Mouse (Mus musculus) embryonic facial prominence, embryonic 15.5 days (tissue): ENCODE measurements at regions not wholly inside any gene's neighbourhood (a gene's known extent, or its start where the extent isn't known, plus 50 kb on each side); places are given as distances from the start of the nearest gene placed in this dataset.

Experiments used
- ATAC-seq: fragments of 200-750 bp; cut with Nextera tagmentation; 2 replicates; pipeline ENCODE4 v1.8.0; 2017; ENCODE audit warnings: low read depth, moderate TSS enrichment; ENCODE audit not compliant: insufficient number of reproducible peaks, low FRiP score, low TSS enrichment
- H3K27ac ChIP-seq: fragments of 300-500 bp; sonication (generic); replicated peaks from 2 replicates; pipeline ENCODE4 v1.5.1; 2015; ENCODE audit warnings: mild to moderate bottlenecking, inconsistent platforms
- H3K27me3 ChIP-seq: fragments of 300-500 bp; sonication (generic); 2 replicates; pipeline ENCODE4 v1.6.1; 2015; ENCODE audit warnings: inconsistent platforms
- H3K36me3 ChIP-seq: fragments of 300-500 bp; sonication (generic); 2 replicates; pipeline ENCODE4 v1.6.1; 2015; ENCODE audit warnings: mild to moderate bottlenecking, inconsistent platforms
- H3K4me1 ChIP-seq: fragments of 300-500 bp; sonication (generic); 2 replicates; pipeline ENCODE4 v1.6.1; 2015; ENCODE audit warnings: inconsistent platforms
- H3K4me2 ChIP-seq: fragments of 300-500 bp; sonication (generic); replicated peaks from 2 replicates; pipeline ENCODE4 v1.6.1; 2015; ENCODE audit warnings: mild to moderate bottlenecking, inconsistent platforms
- H3K4me3 ChIP-seq: fragments of 300-500 bp; sonication (generic); replicated peaks from 2 replicates; pipeline ENCODE4 v1.5.1; 2015; ENCODE audit warnings: mild to moderate bottlenecking, inconsistent platforms
- H3K9ac ChIP-seq: fragments of 300-500 bp; sonication (generic); 2 replicates; pipeline ENCODE4 v1.6.1; 2015; ENCODE audit warnings: inconsistent platforms
- H3K9me3 ChIP-seq: fragments of 300-500 bp; sonication (generic); replicated peaks from 2 replicates; pipeline ENCODE4 v1.6.1; 2016; ENCODE audit warnings: inconsistent platforms
- WGBS: fragments of 180-500 bp; shearing (Covaris S2); methylation state at CpG from one replicate; pipeline ENCODE4 v1.1.7; 2015; 5-methylcytosine and 5-hydroxymethylcytosine counted together

DNA sequence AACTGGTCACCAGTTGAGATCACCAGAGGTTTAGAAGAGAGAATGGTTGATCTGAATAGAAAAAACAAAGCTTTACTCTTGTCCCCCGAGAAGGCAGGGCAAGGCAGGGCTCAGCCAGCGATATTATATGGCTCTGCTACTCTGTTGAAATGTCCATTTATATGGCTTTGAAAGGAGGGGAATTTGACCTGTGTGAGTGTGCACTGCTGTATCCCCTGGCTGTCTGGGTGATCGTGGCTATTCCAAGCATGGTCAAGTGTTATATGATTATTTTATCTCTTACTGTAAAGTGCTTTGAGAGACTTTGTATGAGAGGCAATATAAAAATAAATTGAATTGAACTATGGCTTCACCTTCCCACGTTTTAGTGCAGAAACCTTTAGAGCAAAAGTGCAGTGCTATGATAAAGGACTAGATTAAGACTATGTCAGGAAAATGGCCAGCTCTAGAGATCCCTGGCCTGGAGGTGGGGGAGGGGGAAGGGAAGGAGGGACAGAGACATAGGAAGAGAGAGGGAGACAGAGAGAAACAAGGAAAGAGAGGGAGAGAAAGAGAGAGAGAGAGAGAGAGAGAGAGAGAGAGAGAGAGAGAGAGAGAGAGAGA lies 402.5 kb upstream of the Zeb2 start:
- Histone ChIP-seq H3K36me3 (no peaks in the 10 kb centered on the region), H3K27me3 (no peaks in the 10 kb centered on the region), H3K4me1 (no peaks in the 10 kb centered on the region), H3K9ac (no peak overlapping the region), H3K9me3 (no peaks in the 10 kb centered on the region), H3K4me3 (no peak overlapping the region), H3K4me2 (no peak overlapping the region), H3K27ac (no peak overlapping the region)
- 60% methylated on average over 4 of the region's 4 CpGs for WGBS
- no peak for ATAC-seq

DNA sequence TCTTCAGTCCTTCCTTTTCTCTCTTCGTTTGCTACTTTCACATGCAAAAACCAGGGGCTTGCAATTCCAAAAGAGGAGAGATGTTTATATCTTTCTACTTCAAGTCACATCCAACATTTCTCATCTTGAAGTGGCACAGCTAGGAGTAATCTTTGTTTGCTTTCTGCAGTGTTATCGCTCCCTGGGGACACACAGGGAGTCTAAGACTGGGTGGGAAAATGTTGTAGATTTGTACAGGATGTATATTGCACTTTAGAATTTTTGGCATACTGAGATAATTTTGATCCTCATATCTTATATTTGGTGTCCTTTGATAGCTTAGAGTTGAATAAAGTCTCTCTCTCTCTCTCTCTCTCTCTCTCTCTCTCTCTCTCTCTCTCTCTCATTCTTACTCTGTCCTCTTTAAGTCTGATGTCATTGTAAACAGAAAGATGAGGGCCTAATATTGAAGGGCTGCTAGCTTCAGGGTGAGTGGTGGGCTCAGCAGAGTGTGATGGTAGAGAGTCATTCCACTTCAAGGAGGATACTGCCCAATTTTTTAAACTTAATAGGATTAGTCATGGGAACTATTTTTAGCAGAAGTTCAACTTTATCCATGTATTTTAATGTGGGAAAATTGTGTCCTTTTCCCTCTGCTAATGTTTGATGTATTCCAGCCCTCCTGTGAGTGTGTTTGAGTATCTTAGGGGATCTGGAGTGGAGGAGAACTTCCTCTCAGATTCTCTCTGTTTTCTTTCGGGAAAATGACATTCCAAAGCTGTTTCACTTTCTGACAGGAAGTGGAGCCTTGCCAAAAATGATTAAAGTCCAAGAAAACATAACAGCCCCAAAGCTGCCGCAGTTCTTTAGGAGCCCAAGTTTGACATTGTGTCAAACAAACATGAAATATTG lies 397.3 kb upstream of the Zeb2 start:
- no peak overlapping the region for H3K4me3 ChIP-seq
- H3K9me3 ChIP-seq = no peaks in the 10 kb centered on the region
- 42% methylated on average over 4 of the region's 4 CpGs for WGBS
- no peaks in the 10 kb centered on the region for H3K36me3 ChIP-seq
- no peaks in the 10 kb centered on the region for H3K27me3 ChIP-seq
- no peak overlapping the region for H3K9ac ChIP-seq
- no peaks in the 10 kb centered on the region for H3K4me1 ChIP-seq
- no peak for ATAC-seq
- no peak overlapping the region for H3K4me2 ChIP-seq
- no peak overlapping the region for H3K27ac ChIP-seq

DNA sequence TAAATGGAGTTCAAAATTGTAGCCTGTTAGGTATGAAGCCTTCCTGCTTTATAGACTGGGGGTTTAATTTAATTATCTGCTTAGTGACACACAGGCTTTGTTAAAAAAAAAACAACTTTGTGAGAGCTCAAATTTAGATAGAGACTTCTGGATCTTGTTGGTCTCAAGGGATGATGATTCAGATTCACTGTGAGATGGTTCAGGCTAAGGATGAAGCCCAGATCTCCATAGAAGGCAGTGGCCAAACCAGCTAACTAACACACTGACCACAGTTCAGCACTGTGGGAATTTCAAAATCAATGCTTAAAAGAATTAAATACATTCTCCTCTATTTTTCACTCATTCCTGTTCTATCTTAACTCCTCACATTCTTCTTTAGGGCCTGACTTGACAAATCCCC lies 395.7 kb upstream of the Zeb2 start:
- Histone ChIP-seq H3K27me3 (no peaks in the 10 kb centered on the region), H3K4me1 (no peaks in the 10 kb centered on the region), H3K36me3 (no peaks in the 10 kb centered on the region), H3K9ac (no peak overlapping the region), H3K9me3 (no peaks in the 10 kb centered on the region), H3K27ac (no peak overlapping the region), H3K4me2 (no peak overlapping the region), H3K4me3 (no peak overlapping the region)
- ATAC-seq = no peak

DNA sequence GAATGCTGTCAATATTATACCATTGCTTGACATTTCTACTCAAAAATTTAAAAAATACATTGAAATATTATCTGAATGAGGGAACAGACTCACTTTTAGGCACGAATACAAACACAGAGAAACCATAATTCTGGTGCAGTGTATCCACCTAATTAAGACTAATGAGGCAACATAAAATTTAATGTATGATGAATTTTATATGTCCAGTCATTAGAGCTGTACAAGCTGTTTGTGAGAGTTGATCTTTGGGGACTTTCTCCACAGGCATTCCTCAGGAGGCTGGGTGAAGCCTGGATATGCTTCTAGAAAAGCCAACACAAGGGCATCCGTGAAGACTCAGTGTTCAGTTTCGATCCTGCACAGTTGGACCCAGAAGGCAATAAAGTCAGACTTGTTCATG lies 394.6 kb upstream of the Zeb2 start:
- Histone ChIP-seq H3K9me3 (no peaks in the 10 kb centered on the region), H3K27ac (no peak overlapping the region), H3K27me3 (no peaks in the 10 kb centered on the region), H3K4me3 (no peak overlapping the region), H3K36me3 (no peaks in the 10 kb centered on the region), H3K9ac (no peak overlapping the region), H3K4me1 (no peaks in the 10 kb centered on the region), H3K4me2 (no peak overlapping the region)
- no peak for ATAC-seq
- WGBS = 84% methylated on average over 3 of the region's 3 CpGs

DNA sequence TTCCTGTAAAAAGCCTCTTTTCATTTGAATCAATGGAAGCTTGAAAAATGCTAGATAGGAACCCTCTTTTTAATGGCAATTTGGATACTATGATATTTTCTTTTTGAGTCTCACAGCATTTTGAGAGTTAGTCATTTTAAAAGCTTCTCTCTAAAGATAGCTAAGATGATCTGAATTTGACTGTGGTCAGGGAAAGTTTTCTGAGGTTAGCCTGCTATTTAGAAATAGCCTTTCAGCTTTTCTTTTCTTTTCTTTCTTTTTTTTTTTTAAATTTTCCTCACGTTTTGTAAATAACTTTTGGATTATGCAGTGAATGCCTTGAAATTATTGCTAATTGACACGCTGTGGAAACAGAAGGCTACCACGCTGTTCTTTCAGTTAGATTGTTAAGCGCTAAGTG lies 387.3 kb upstream of the Zeb2 start:
- Histone ChIP-seq H3K27me3 (no peaks in the 10 kb centered on the region), H3K4me1 (no peaks in the 10 kb centered on the region), H3K9me3 (no peaks in the 10 kb centered on the region), H3K27ac (no peak overlapping the region), H3K4me2 (no peak overlapping the region), H3K9ac (no peak overlapping the region), H3K4me3 (no peak overlapping the region), H3K36me3 (no peaks in the 10 kb centered on the region)
- 78% methylated on average over 4 of the region's 4 CpGs for WGBS
- no peak for ATAC-seq

DNA sequence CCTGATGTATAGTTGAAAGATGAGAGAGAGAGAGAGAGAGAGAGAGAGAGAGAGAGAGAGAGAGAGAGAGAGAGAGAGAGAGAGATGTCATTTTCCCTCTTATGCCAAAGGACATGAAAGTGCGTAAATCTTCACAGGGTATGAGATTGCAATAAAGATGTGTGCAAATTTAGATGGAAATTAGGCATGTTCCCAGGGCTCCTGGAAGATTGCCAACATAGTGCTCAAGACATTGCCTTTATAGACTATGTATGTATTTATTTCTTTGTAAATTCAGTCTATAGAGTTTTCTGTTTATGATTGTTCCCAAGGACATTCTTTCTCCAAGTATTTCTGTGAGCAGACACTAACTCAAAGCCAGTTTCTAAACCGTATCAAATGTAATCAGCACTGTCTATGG lies 376.5 kb upstream of the Zeb2 start:
- Histone ChIP-seq H3K4me1 (no peaks in the 10 kb centered on the region), H3K4me2 (no peak overlapping the region), H3K4me3 (no peak overlapping the region), H3K27me3 (no peaks in the 10 kb centered on the region), H3K36me3 (no peaks in the 10 kb centered on the region), H3K9me3 (no peaks in the 10 kb centered on the region), H3K27ac (no peak overlapping the region), H3K9ac (no peak overlapping the region)
- ATAC-seq = no peak
- WGBS = 57% methylated on average over 2 of the region's 2 CpGs

DNA sequence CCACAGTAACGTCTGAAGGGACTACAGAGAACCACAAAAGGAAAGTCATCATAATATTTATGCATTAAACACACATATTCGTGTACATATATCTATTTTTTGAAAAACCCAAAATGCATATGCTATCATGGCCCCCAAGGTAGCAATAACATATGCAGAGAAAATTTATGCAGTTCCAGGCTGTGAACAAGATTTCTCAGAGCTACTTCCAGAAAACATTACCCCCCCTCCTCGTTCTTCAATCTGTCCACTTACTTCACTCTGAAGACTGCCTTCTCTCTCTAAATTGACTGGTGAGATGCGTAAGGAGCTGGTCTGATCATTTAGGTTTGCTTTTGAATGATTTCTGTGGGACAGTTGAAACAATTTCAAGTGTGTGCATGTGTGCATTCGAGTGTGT lies 369.3 kb upstream of the Zeb2 start:
- no peaks in the 10 kb centered on the region for H3K9me3 ChIP-seq
- no peak overlapping the region for H3K27ac ChIP-seq
- no peak overlapping the region for H3K9ac ChIP-seq
- WGBS = 70% methylated on average over 5 of the region's 5 CpGs
- no peaks in the 10 kb centered on the region for H3K27me3 ChIP-seq
- no peaks in the 10 kb centered on the region for H3K36me3 ChIP-seq
- no peaks in the 10 kb centered on the region for H3K4me1 ChIP-seq
- no peak for ATAC-seq
- no peak overlapping the region for H3K4me3 ChIP-seq
- no peak overlapping the region for H3K4me2 ChIP-seq

DNA sequence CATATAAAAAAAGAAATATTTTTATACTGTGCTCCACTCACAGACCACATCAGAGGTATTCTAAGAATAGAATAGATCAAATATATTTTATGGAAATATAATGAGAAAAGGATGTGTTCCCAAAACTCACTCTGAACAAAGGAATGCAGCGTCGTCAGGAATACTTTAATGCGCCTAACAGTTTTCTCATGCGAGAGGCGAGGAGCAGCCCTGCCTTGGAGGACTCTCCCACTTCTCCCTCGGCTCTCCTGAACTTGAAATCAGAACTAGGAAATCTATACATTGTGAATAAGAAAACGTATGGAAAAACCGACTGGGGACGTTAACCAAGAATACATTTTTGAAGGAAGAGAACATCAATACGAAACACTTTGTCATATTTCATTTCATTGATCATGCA lies 368.3 kb upstream of the Zeb2 start:
- no peak overlapping the region for H3K4me2 ChIP-seq
- no peak overlapping the region for H3K4me3 ChIP-seq
- H3K27me3 ChIP-seq = no peaks in the 10 kb centered on the region
- H3K9ac ChIP-seq = no peak overlapping the region
- H3K27ac ChIP-seq = peak overlapping the region; percentile 76
- H3K9me3 ChIP-seq = no peaks in the 10 kb centered on the region
- 40% methylated on average over 10 of the region's 10 CpGs for WGBS
- no peaks in the 10 kb centered on the region for H3K4me1 ChIP-seq
- no peaks in the 10 kb centered on the region for H3K36me3 ChIP-seq
- peak; percentile 34; the same call in 1 of the 2 replicates for ATAC-seq

DNA sequence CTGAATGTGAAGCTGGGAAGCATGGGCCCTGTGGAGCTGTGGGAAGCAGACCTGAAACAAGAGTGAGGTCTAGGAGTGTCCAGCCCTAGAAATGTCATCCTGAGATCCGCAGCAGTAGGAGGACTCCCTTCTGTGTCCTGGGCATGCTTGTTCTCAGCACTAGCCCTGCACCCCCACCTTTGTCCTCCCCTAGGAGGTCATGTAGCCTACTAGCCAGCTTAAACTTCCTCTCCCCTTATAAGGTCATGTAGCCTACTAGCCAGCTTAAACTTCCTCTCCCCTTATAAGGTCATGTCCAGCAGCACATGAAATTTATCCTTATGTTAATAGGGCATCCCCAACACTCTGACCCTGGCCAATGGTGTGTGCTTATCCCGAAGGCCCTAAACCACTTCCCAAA lies 363.5 kb upstream of the Zeb2 start:
- ATAC-seq = no peak
- Histone ChIP-seq H3K27ac (no peak overlapping the region), H3K36me3 (no peaks in the 10 kb centered on the region), H3K4me1 (no peaks in the 10 kb centered on the region), H3K4me2 (no peak overlapping the region), H3K4me3 (no peak overlapping the region), H3K27me3 (no peaks in the 10 kb centered on the region), H3K9me3 (no peaks in the 10 kb centered on the region), H3K9ac (no peak overlapping the region)
- WGBS = 78% methylated on average over 2 of the region's 2 CpGs

DNA sequence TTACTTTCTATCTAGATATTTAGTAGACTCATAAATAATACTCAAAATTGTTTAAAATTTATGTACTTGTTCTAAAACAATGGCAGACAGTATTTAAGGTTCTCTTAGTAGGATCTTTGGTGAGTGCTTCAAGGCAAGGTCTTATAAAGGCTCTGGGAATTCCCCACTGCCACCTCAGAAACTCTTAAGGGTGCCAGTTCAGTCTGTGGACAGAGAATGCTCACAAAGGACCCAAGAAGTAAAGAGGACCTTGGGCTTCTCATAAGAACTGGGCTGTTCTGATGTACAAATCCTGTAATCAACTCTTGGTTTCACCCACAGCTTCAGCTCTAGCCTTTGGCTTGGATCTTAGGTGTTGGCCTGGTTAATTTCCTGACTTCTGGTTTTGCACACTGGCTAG lies 358.8 kb upstream of the Zeb2 start:
- no peak overlapping the region for H3K27ac ChIP-seq
- H3K9me3 ChIP-seq = no peaks in the 10 kb centered on the region
- H3K36me3 ChIP-seq = no peaks in the 10 kb centered on the region
- H3K4me1 ChIP-seq = no peaks in the 10 kb centered on the region
- H3K9ac ChIP-seq = no peak overlapping the region
- H3K4me2 ChIP-seq = no peak overlapping the region
- no peaks in the 10 kb centered on the region for H3K27me3 ChIP-seq
- no peak for ATAC-seq
- no peak overlapping the region for H3K4me3 ChIP-seq

DNA sequence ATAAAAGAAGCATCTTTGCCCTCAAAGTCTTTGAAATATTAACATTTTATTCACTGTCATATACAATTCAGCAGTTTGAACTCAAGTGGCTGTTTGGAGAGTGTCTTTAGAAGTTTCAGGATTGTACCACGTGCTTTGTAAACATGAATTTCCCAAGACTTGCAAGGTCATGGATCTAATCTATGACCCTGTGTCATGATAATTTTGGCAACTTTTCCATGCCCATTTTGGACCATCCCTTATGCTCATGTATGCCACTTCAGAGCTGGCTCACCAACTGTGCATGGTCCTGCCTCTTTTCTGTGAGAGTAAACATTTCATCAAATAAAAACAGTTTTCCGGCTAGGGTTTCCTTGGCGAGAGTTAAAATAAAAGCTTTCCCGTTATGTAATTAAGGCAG lies 347.1 kb upstream of the Zeb2 start:
- H3K4me3 ChIP-seq = no peak overlapping the region
- no peak overlapping the region for H3K9ac ChIP-seq
- no peaks in the 10 kb centered on the region for H3K27me3 ChIP-seq
- H3K4me2 ChIP-seq = no peak overlapping the region
- no peaks in the 10 kb centered on the region for H3K4me1 ChIP-seq
- no peaks in the 10 kb centered on the region for H3K36me3 ChIP-seq
- no peak overlapping the region for H3K27ac ChIP-seq
- no peaks in the 10 kb centered on the region for H3K9me3 ChIP-seq
- ATAC-seq = no peak
- 68% methylated on average over 4 of the region's 4 CpGs for WGBS

DNA sequence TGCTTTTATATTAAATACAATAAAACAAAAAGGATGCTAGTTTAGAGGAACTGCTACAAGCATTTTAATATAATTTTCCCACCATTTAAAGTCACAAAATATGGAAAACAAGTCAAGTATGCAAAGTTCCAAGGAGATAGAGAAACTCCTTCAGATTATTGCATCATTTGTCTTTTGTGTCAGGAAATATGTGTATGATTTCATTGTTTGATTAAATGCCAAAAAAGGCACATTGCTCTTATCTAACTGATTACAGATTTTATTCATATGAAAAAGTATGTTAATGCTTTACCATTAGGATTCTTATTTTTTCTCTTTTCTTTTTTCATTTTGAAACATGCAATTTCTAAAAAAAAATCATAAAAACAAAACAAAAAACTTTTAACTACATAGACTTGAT lies 342.2 kb upstream of the Zeb2 start:
- H3K9me3 ChIP-seq = no peaks in the 10 kb centered on the region
- H3K27ac ChIP-seq = no peak overlapping the region
- H3K4me3 ChIP-seq = no peak overlapping the region
- no peaks in the 10 kb centered on the region for H3K4me1 ChIP-seq
- H3K27me3 ChIP-seq = no peaks in the 10 kb centered on the region
- no peak for ATAC-seq
- H3K9ac ChIP-seq = no peak overlapping the region
- no peaks in the 10 kb centered on the region for H3K36me3 ChIP-seq
- H3K4me2 ChIP-seq = no peak overlapping the region
